Mouse (Mus musculus) heart, adult 9 months (tissue): Measurements from ENCODE around the gene Dhx37.
"Not testable (repeated sequence)": the region's sequence is repeated elsewhere in the genome, so short reads cannot be mapped to it uniquely, and the experiment has no call there.

Source experiments
- DNase-seq, 2 experiments: peaks; one replicate each; pipeline ENCODE4 v3.0.0; 2022; ENCODE audit warnings: low spot score in 2 of 2

The Dhx37 gene

GRCm38 (mm10) chr5:125407910-125408575 lies 25.9 kb downstream of the Dhx37 start:
- no peak for DNase-seq

GRCm38 (mm10) chr5:125407020-125407830 lies 26.7 kb downstream of the Dhx37 start:
- DNase-seq = no peak

GRCm38 (mm10) chr5:125406322-125407016 lies 27.5 kb downstream of the Dhx37 start:
- DNase-seq = peak; percentile 76 to 79

DNA sequence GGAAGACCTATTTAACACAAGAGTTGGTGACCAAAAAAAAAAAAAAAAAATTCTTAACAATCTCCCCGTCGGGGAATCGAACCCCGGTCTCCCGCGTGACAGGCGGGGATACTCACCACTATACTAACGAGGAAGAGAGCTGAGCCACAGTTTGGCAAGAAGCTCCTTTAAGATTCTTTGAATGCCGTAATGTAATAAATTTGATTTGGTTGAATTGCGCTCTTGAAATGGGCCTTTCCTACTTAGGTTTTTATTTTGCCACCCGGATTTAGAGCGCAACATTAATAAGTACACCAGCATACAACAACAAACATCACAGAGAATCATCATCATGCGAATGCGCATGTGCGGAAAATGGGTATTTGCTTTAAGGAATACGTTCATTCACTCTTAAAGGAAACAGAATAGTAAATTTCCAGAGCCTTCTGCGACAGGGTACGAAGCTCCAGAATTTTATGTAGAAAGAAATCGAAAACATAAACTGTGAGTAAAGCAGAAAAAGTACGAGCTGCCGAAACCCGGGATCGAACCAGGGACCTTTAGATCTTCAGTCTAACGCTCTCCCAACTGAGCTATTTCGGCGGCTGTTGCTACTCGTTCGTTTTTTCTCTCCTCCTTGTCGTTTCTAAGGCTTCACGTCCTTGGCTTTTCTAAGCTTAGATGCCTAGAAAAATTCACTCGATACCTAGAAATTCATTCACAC lies 28.2 kb downstream of the Dhx37 start:
- peak; percentile 67 to 90 for DNase-seq

DNA sequence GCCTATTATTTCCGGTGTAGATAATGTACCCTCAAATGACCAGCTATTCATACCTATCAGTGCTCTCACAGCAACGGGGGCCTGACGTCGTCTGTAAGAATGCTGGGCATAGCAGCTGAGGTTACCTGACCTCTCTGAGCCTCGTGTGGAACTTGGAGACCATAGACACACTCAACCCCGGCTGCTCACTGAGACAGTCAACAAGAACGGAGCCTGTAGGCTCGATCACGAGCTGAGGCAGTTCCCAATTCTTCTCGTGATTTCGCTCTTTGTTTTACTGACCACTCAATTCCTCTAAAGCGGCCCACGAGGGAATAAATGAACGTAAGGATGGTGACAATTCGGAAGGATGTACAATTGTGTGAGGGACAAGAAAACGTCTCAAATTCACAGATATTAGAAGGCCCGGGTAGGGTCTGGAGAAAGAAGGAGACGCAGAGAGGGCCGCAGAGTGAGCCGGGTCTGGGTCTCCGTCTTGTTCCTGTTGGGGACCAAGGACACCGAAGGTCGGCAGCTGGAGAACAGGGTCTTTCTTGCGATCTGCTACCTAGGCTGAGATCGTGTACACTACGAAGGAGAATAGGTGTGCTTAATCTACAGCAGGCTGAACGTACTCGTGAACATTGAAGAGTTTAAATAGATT lies 28.9 kb downstream of the Dhx37 start:
- DNase-seq = peak in 1 of 2 experiments; percentile 76

- no peak for DNase-seq
Observed at GRCm38 (mm10) chr5:125404536-125404902, 29.4 kb downstream of the Dhx37 start.

GRCm38 (mm10) chr5:125403481-125404465 lies 30.1 kb downstream of the Dhx37 start:
- DNase-seq = peak in 1 of 2 experiments; percentile 73

GRCm38 (mm10) chr5:125402991-125403390 lies 30.9 kb downstream of the Dhx37 start:
- no peak for DNase-seq

DNA sequence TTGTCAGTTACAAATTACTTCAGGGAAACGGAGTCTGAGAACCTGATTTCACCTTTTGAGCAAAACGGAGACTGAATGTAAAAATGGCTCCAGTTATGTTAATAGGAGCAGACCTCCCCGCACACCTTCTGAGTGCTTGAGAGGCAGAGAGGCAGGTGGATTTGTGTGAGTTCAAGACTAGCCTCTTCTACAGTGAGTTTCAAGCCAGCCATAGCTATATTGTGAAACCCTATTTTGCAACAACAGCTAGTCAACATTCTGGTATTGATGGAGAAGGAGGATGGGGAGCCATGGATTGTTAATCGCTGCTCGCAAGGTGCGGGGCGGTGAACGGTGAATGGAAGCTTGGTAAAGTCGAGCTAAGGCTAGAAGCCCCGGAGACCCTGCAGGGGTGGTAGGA lies 31.4 kb downstream of the Dhx37 start:
- no peak for DNase-seq

GRCm38 (mm10) chr5:125400903-125401302 lies 33.0 kb downstream of the Dhx37 start:
- no peak for DNase-seq

GRCm38 (mm10) chr5:125395008-125395407 lies 38.9 kb downstream of the Dhx37 start:
- no peak for DNase-seq

- peak; percentile 81 to 84 for DNase-seq
Observed at GRCm38 (mm10) chr5:125393622-125394603, 40.0 kb downstream of the Dhx37 start.

GRCm38 (mm10) chr5:125392977-125393621 lies 40.8 kb downstream of the Dhx37 start:
- peak; percentile 98 to 99 for DNase-seq

DNA sequence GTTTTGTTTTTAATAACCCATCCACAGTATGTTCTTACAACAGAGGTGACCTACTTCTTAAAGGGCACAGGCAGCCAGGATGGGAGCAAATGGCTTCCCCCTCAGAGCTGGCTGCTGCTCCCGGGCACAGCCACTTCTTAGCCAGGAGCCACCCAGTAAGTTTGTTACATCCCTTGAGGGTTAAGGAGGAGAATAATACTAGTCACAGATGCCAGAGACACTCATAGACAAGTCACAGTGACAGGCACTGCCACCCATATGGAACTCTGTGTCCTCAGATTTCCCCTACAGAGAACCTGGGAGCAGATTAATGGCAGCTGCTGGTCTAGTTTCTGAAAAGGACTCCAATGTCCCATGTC lies 41.3 kb downstream of the Dhx37 start:
- DNase-seq = no peak

GRCm38 (mm10) chr5:125392176-125392575 lies 41.7 kb downstream of the Dhx37 start:
- not testable (repeated sequence) for DNase-seq

DNA sequence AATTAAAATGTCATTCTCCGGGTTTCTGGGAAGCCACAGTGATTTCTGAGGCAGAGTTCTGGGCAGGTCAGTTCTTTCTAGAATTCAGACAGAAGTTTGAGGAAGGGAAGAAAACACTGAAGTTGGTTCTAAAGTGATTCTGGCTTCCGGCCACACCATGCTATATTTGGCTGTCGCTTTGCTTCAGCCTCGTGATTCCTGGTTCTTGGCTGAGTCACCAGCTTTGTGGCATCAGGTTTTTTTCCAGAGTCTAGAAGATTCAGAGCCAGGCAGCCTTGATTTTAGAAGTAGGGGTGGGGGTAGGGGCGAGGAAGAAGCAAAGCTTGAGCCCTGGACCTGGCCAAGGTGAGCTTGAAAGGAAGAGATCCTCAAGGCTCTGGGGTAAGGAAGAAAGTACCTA lies 42.3 kb downstream of the Dhx37 start:
- peak; percentile 73 to 85 for DNase-seq

- DNase-seq = no peak
Observed at GRCm38 (mm10) chr5:125390906-125391477, 42.9 kb downstream of the Dhx37 start.
